Mouse (Mus musculus): ENCODE results near the gene Mia2.

- no peak for TF ChIP-seq ZNF384 (IDR thresholded peaks at IDR 0.05; ENCODE audit: low read depth, low read length)
- no peak for TF ChIP-seq POLR2A (IDR thresholded peaks at IDR 0.05; ENCODE audit: control insufficient read depth in 1 of 2, insufficient read depth in 1 of 2, low read depth in 1 of 2, low read length in 2 of 2, poor library complexity in 1 of 2)
- TF ChIP-seq CTCF (IDR thresholded peaks at IDR 0.05 in 2 of 3, conservative IDR thresholded peaks at IDR 0.05 in 1 of 3; ENCODE audit: control insufficient read depth in 1 of 3, insufficient read depth in 1 of 3, low read depth in 2 of 3, low read length in 3 of 3, poor library complexity in 1 of 3, severe bottlenecking in 1 of 3) = no peak
- no peak for TF ChIP-seq MYB (IDR thresholded peaks at IDR 0.05; ENCODE audit: low read depth, low read length)
- TF ChIP-seq SMC3 (IDR thresholded peaks at IDR 0.05; ENCODE audit: low read depth, low read length) = no peak
- no peak for TF ChIP-seq ETS1 (IDR thresholded peaks at IDR 0.05; ENCODE audit: low read depth, low read length)
- no peak for TF ChIP-seq RCOR1 (IDR thresholded peaks at IDR 0.05; ENCODE audit: low read depth, low read length)
These were observed 100.3 kb downstream of the Mia2 start for GRCm38 (mm10) chr12:59195941-59196340.
